Mouse (Mus musculus) forebrain, postnatal 0 days (tissue): ENCODE results near the gene Preb. TPM values are rescaled to one million over a fixed set of nuclear protein-coding genes. Genes with fewer than 3 reads are reported as not detected.

Experiments used
- ATAC-seq: fragments of 200-750 bp; cut with Nextera tagmentation; 2 replicates; pipeline ENCODE4 v1.8.0; 2017; ENCODE audit warnings: mild to moderate bottlenecking, moderate library complexity
- DNase-seq: peaks from one replicate; pipeline ENCODE4 v3.0.0-alpha.2; 2015
- H3K27ac ChIP-seq: fragments of 300-500 bp; sonication (generic); 2 replicates; pipeline ENCODE4 v1.5.1; 2014; ENCODE audit warnings: low read depth, mild to moderate bottlenecking, antibody characterized with exemption, low read length, moderate library complexity, mixed read lengths
- H3K27me3 ChIP-seq: fragments of 300-500 bp; sonication (generic); 2 replicates; pipeline ENCODE4 v1.6.1; 2014; ENCODE audit warnings: mild to moderate bottlenecking, low read length, mixed read lengths; ENCODE audit not compliant: insufficient read depth
- H3K36me3 ChIP-seq: fragments of 300-500 bp; sonication (generic); 2 replicates; pipeline ENCODE4 v1.6.1; 2014; ENCODE audit warnings: mild to moderate bottlenecking, moderate library complexity; ENCODE audit not compliant: insufficient read depth
- H3K4me1 ChIP-seq: fragments of 300-500 bp; sonication (generic); 2 replicates; pipeline ENCODE4 v1.6.1; 2014; ENCODE audit warnings: antibody characterized with exemption; ENCODE audit not compliant: insufficient read depth
- H3K4me2 ChIP-seq: fragments of 300-500 bp; sonication (generic); 2 replicates; pipeline ENCODE4 v1.6.1; 2014; ENCODE audit warnings: low read depth, mild to moderate bottlenecking, moderate library complexity
- H3K4me3 ChIP-seq: fragments of 300-500 bp; sonication (generic); 2 replicates; pipeline ENCODE4 v1.5.1; 2014; ENCODE audit warnings: low read depth, low read length, mixed read lengths
- H3K9ac ChIP-seq: fragments of 300-500 bp; sonication (generic); 2 replicates; pipeline ENCODE4 v1.6.1; 2014; ENCODE audit warnings: mild to moderate bottlenecking
- H3K9me3 ChIP-seq: fragments of 300-500 bp; sonication (generic); 2 replicates; pipeline ENCODE4 v1.6.1; 2016; ENCODE audit warnings: low read length
- CTCF ChIP-seq: sonication (generic); IDR thresholded peaks from 2 replicates; pipeline ENCODE4 v1.5.1; 2016; ENCODE audit warnings: antibody characterized with exemption, control low read depth, low read depth
- WGBS: fragments of 180-500 bp; shearing (Covaris S2); extraction: QIAGEN DNeasy Blood & Tissue Kit; methylation state at CpG from one replicate; pipeline ENCODE4 v1.1.7; 2014; 5-methylcytosine and 5-hydroxymethylcytosine counted together
- polyA plus RNA-seq: library from polyadenylated mRNA; unstranded; fragments of >200 nt; fragmentation: Nextera tagmentation; extraction: Ambion mirVana; gene quantifications from 2 replicates; pipeline ENCODE4 v1.2.1, GENCODE M21; 2015
- total RNA-seq: library from RNA; depleted of rRNA; stranded (reverse); fragments of >200 nt; gene quantifications from 2 replicates; pipeline ENCODE4 v1.2.3, GENCODE M21; 2014

The Preb gene
- total and polyA plus RNA-seq, 2 experiments from 2014 or later = 42.7 to 77.0 TPM

- no peaks in the 10 kb centered on the region for H3K27me3 ChIP-seq
- H3K9ac ChIP-seq = peak overlapping the region; percentile 56
- no peaks in the 10 kb centered on the region for H3K9me3 ChIP-seq
- ATAC-seq (no peak), DNase-seq (no peak)
- peak overlapping the region; percentile 86 for H3K4me2 ChIP-seq
- peaks cover 38% of the 10 kb centered on the region for H3K36me3 ChIP-seq
- WGBS = 48% methylated on average over 4 of the region's 4 CpGs
- no peak overlapping the region; the same call in 1 of the 2 replicates for H3K27ac ChIP-seq
- peaks cover 13% of the 10 kb centered on the region; the same call in 1 of the 2 replicates for H3K4me1 ChIP-seq
- peak overlapping the region; percentile 46 for H3K4me3 ChIP-seq
- TF ChIP-seq CTCF = no peak
These were observed 9.7 kb downstream of the Preb start for GRCm38 (mm10) chr5:30950451-30950850.

- Histone ChIP-seq H3K9ac (peak overlapping the region; percentile 56), H3K27ac (peak overlapping the region; percentile 46), H3K9me3 (no peaks in the 10 kb centered on the region), H3K4me3 (peak overlapping the region; percentile 46), H3K27me3 (no peaks in the 10 kb centered on the region), H3K4me1 (peaks cover 13% of the 10 kb centered on the region; the same call in 1 of the 2 replicates), H3K36me3 (peaks cover 32% of the 10 kb centered on the region), H3K4me2 (peak overlapping the region; percentile 86)
- WGBS = under 1% methylated on average over 31 of the region's 31 CpGs
- peak; percentile 91 for DNase-seq
- peak; percentile 55 for TF ChIP-seq CTCF
- ATAC-seq = peak; percentile 79
These were observed 10.4 kb downstream of the Preb start for GRCm38 (mm10) chr5:30949654-30950326.

- ATAC-seq (no peak), DNase-seq (no peak)
- Histone ChIP-seq H3K36me3 (peaks cover 20% of the 10 kb centered on the region), H3K4me3 (no peak overlapping the region), H3K9me3 (no peaks in the 10 kb centered on the region), H3K4me2 (no peak overlapping the region), H3K4me1 (peaks cover 13% of the 10 kb centered on the region; the same call in 1 of the 2 replicates), H3K27me3 (no peaks in the 10 kb centered on the region), H3K9ac (no peak overlapping the region), H3K27ac (no peak overlapping the region)
- WGBS = 77% methylated on average over 5 of the region's 5 CpGs
- TF ChIP-seq CTCF = no peak
These were observed 11.5 kb downstream of the Preb start for GRCm38 (mm10) chr5:30948620-30949019.

GRCm38 (mm10) chr5:30944956-30945781 lies 15.0 kb downstream of the Preb start, which contains the start of gene Cgref1:
Gene Cgref1 (minus strand): TSS chr5:30945591.
- ATAC-seq = peak; percentile 75
- Histone ChIP-seq H3K36me3 (no peaks in the 10 kb centered on the region), H3K27ac (peak within 1 kb of the TSS; percentile 62; the same call in 1 of the 2 replicates), H3K27me3 (no peaks in the 10 kb centered on the region), H3K4me1 (peaks cover 7% of the 10 kb centered on the region; the same call in 1 of the 2 replicates), H3K9ac (peak within 1 kb of the TSS; percentile 79), H3K9me3 (no peaks in the 10 kb centered on the region), H3K4me2 (peak within 1 kb of the TSS; percentile 81), H3K4me3 (peak within 1 kb of the TSS; percentile 57)
- WGBS = 6% methylated on average over 44 of the region's 44 CpGs
- peak; percentile 69 for TF ChIP-seq CTCF
- DNase-seq = peak; percentile 83

- Histone ChIP-seq H3K9ac (no peak overlapping the region), H3K4me3 (peak overlapping the region; percentile 57; the same call in 1 of the 2 replicates), H3K27ac (no peak overlapping the region), H3K27me3 (no peaks in the 10 kb centered on the region), H3K9me3 (no peaks in the 10 kb centered on the region), H3K4me2 (peak overlapping the region; percentile 81), H3K4me1 (peaks cover 4% of the 10 kb centered on the region; the same call in 1 of the 2 replicates), H3K36me3 (no peaks in the 10 kb centered on the region)
- no peak for TF ChIP-seq CTCF
- WGBS = 78% methylated on average over 6 of the region's 6 CpGs
- DNase-seq (no peak), ATAC-seq (no peak)
These were observed 15.8 kb downstream of the Preb start for GRCm38 (mm10) chr5:30944344-30944743.

- Histone ChIP-seq H3K27me3 (no peaks in the 10 kb centered on the region), H3K9me3 (no peaks in the 10 kb centered on the region), H3K27ac (no peak overlapping the region), H3K4me2 (no peak overlapping the region), H3K4me3 (no peak overlapping the region), H3K4me1 (no peaks in the 10 kb centered on the region), H3K9ac (no peak overlapping the region), H3K36me3 (no peaks in the 10 kb centered on the region)
- ATAC-seq (no peak), DNase-seq (no peak)
- 98% methylated on average over 2 of the region's 2 CpGs for WGBS
- peak; percentile 24; the same call in 1 of the 2 replicates for TF ChIP-seq CTCF
These were observed 17.2 kb downstream of the Preb start for GRCm38 (mm10) chr5:30943004-30943403.
